Mouse (Mus musculus) gastrocnemius, postnatal 25 days (tissue): ENCODE measurements at regions not wholly inside any gene's neighbourhood (a gene's known extent, or its start where the extent isn't known, plus 50 kb on each side); places are given as distances from the start of the nearest gene placed in this dataset.
A peak's percentile ranks its signal among the peaks of the same experiment; 100 is the strongest.

ENCODE experiments used
- DNase-seq: peaks from one replicate; pipeline ENCODE4 v3.0.0; 2022

DNA sequence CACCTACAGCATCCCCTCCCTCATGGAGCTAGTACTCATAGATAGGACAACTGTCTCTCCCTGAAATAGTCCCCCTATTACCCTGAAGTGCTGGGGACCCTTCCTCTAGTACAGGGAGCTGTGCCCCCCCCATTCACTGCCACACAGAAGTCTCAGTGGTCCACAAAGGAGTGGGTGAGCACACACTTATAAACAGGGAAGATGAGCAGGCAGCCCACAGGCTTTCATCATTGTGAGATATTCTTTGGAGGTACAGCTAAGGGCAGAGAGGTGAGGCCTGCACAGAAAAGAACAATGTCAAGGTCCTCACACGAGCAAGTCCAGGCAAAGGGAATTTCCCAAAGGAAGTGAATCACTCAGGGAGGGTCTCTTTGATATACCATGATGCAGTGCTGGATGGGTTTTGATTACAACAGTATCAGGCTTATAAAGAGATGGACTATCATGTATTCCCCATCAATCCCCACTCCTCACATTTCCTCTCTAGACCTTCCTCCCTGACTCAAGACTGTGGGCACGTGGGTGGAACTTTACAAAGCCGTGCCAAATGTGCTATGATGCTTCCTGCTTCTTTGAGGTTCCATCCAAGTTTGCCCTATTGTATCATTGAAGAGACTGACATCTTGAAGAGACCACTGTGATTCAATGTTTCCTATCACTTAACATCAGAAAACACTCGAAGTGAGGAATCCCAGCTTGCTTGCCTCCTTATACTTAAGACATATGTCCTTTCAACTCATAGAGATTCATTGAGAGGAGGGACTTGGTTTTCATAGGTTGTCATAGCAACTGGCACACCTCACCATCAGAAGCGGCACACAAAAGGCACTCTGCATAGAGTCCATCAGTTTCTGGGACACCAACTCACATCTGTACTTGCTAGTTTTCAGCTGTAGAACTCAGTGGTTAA, 104.2 kb upstream of the Bcl6 start:
- no peak for DNase-seq

DNA sequence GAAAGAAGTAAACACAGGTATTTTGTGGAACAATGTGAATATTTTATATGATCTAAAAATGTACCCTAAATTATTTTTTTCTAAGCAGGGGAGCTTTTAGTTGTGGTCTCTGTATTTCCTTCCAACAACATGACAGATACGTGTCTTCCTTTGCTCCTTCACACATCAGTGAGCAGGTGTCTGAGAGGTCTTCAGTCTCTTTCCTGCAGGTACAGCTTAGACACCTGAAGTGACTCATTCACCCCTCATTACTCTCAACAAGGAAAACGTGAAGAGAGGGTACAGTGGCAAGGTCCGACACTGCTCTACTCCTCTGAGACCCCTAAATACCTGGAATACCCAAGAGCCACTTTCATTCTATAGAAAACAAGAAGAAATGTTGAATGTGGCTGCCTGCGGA, 103.5 kb upstream of the Bcl6 start:
- DNase-seq, result no peak

DNA sequence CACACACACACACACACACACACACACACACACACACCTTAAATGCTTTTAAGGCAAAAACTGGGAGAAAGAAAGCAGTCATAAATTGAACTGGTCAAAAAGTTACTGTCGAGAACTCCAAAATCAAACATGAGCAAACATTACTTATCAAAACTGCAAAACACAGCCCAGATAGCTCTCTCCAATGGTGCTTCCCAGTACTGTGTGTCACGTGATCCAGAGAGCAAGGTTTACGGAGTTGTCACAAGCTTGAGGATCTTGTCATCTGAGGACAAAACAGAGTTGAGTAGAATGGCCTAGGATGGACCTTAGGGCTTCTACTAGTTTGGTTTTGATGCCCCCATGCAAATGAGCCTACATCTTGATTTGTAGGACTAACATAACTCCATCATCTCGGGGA, 102.3 kb upstream of the Bcl6 start:
- no peak for DNase-seq

DNA sequence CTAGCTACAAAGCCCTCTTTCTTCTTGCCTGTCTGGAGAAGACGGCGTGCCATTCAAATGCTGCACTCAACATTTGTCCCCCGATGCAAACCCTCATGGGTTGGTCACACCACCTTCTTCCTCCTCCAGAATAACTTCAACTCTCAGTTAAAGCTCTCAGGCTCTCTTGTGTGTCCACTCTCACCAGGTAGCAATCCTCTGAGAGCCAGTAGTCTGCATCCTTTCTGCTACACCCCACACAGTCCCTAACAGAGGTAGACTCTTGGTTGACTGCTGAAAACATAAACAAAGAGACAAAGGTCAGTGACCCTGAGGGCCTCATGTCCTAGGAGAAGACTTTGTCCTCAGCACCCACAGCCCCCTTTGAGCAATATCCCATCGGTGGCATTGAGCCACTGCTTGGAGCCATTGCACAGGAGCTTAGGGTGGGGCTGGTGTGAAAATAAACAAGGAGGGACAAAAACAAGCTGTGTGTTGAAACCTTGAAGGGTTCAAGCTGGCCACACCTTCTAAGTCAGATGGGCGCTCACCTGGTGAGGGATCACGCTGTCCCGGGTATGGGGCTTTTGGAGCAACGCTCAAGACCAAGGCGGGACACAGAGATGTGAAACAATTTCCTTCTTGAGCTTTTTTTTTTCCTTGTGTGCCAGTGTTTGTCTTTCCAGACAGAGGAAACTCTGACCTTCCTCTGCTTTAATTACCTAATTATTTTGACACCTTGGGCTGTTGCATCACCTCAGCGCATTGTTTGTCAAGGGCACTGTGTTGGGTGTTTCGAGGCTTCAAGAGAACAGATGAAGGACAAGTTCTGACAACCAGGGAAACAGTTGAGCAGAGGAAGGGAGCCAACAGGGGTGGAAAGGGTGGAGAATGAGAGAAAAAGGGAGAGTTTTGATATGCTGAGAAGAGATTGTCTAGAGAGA, 101.4 kb upstream of the Bcl6 start:
- DNase-seq, result no peak

DNA sequence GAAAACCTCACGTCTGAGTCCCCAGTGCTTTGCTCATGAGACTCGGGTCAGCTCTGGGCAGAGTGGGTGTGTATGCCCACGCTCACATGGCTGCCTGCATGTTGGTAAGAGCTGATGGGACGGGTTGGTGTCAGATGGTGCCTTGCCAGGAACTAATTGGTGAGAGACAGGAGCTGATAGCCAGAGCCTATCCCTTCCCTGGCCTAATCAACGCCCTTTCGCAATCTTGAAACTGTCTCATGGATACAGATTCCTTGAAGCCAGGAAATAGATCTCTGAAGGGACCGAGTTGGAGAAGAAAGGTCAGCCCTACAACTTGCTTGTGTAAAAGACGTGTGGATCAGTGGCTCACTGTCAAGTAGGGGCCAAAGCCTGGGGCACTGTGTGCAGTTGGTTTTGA, 95.3 kb upstream of the Bcl6 start:
- DNase-seq, result no peak

DNA sequence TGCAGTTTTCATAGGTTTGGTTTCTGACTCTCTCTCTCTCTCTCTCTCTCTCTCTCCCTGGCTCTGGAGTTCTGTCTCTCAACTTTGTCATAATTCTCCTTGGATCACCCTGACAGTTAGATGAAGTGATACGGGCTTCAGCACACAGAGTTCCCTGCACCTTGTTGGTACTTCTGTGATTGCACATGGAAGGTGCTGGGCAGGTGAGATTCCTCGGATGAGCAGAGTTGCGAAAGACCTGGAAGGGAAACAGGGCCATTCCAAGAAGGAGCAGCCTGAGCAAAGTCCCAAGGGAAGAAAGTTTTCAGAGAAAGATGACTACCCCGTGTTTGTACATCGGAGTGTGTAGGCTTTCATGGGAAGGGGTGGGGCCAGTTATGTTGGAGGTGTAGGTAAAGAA, 91.8 kb upstream of the Bcl6 start:
- no peak for DNase-seq

DNA sequence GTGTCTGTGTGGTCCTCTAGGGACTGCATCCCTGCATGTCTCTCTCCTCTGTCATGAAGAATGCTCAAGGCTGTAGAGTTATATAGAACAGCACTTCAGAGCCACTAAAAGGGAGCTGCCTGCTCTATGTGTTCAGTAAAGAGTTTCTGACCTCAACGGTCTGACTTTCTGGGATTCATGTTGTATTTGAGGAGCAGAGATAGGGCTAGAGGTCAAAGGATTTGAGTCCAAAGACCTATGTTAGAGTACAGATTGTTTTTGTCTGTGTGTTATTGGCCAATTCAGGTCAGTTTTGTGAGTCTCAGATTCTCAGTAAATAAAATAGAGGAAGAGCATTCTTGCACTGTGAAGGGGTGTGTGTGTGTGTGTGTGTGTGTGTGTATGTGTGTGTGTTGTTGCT, 90.0 kb upstream of the Bcl6 start:
- DNase-seq, result no peak

DNA sequence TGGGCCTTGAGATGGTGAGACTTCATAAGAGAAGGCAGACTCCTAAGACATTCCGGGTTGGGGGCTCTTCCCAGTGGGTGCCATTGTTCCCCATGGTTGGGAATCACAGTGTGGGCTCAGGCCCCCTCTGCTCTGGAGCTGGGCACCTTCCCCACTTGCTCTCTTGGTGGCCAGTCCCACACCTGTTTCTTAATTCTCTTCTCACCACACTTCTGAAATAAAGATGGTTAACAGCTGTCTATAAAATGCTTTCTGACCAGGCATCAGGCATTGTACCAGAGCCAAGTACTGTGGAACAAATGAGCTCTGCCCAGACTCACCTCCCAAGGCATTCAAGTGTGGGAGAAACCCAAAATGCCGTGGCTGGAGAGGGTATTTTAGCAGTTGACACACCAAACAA, 88.8 kb upstream of the Bcl6 start:
- no peak for DNase-seq

DNA sequence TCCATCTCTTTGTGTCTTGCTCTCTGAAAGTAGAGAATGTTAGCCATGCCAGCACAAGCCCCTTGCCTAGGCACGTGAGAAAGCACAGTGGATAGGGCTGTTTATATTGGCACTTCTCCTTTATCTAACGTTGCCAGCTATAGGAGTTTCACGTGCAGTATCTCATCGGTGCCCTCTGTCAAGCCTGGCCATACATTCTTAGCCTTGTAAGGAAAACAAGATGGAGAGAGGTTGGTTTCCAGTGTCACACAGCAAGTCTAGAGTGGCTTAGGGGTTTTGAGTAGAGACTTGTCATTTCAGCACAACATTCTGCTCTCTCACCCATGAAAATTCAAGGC, 88.1 kb upstream of the Bcl6 start:
- no peak for DNase-seq

DNA sequence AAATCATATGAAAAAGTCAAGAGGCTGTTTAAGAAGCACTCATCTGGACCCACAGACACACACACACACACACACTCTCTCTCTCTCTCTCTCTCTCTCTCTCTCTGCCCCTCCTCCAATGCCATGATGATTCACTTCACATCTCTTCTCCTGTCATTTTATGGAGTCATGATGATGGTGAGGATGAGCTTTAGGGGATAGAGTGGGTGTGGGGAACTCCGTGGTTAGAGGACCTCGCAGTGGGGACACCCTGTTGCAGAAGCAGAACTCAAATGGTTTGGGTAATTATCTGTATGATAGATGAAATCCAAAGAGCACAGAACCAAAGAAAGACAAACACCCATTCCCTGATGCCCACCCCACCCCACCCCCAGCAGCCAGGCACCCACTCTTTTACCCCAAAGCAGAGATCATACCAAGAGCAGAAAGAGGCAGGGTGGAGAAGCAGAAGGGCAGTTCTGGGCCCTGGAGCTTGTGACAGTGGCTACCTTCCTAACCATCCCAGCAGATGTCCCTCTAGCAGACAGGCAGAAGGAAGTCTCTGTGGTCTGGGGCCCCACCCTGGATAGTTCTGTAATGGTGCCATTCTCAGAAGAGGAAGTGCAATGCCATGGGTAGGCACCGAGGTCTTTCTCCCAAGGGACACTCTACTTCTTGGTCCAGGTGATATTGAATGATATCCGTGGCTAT, 87.6 kb upstream of the Bcl6 start:
- DNase-seq, result no peak

DNA sequence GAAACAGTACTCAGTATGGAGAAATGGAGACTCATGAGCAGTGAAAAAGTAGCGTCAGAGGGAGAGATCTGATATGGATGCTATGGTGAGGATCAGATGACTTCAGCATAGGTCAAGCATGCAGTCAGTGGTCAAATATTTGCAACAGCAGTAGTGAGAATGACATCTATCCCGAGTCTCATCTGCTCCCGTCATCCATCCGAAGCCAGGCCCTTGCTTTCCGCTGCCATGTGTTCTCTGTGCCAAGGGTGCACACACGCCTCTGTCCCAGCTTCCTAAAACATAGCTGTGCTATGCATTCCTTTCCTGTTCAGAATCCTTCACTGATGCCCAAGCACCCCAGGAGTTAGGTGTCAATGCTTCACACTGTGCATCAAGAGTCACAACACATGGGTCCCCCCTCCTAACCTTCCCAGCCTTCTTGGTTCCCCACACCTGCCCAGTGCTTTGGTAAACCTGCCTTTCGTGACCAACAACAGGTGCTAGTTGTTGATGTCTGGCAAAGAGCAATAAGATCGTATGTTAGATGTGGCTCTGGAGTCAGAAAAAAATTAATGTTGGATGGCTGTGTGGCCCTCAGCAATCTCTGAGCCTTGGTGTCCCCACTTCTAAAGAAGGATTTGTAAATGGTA, 85.1 kb upstream of the Bcl6 start:
- peak; percentile 76 for DNase-seq

DNA sequence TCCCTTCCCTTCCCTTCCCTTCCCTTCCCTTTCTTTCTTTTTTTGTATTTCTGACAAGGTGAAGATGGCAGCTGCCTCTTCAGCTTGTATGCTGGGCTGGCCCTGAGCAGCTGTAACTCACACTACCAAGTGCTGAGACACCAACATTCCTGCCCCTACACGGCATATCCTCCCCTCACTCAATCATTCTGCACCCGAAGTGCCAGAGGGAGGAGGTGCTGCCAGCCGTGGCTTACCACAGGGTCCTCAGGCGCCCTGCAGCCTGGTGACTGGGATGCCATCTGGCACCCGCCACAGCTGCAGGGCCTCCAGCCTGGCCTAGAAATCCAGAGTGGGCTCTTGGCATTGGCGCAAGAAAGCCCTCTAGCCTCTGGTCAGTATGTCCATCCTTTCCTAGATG, 84.4 kb upstream of the Bcl6 start:
- peak; percentile 78 for DNase-seq

DNA sequence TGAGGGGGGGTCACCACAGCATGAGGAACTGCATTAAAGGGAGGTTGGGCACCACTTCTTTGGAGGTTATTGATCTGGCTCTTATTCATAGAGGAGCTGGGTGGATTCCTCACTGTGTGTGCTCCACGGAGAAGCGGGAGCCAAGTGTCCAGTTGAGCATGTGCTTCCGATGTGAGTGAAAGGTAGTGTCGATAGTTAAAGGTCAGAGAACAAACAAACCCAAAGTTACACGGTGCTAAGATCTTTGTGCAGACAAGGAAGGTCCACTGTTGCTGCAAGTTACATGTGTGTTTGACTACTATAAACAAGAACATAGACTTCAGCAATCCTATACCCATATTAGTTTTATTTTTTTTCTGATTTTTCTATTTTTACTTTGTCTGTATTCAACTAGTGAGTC, 80.8 kb upstream of the Bcl6 start:
- no peak for DNase-seq

DNA sequence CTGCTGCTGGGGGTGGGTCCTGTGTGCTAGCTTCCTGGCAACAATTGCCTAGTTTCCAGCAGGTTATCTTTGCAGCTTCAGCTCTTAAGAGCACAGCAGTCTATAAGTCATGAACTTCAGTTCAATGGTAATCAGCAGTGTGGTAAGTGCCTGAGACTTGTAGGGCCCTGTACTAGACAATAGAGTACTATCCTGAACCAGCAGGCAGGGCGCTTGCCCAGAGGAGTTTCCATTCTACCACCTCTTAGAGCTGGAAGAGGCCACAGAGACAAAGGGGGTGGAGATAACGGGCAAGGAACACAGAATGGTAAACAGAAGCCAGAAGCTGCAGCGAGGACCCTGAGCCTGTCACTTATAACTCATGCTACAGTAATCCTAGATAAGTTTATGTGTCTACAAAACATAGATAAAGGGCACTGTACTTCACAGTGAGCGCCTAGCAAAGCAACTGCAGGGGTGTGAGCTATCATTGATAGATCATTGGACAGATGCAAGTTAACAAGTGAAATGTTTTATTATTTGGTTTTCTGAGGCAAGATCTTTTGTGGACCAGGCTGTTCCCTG, 79.7 kb upstream of the Bcl6 start:
- DNase-seq, result no peak

DNA sequence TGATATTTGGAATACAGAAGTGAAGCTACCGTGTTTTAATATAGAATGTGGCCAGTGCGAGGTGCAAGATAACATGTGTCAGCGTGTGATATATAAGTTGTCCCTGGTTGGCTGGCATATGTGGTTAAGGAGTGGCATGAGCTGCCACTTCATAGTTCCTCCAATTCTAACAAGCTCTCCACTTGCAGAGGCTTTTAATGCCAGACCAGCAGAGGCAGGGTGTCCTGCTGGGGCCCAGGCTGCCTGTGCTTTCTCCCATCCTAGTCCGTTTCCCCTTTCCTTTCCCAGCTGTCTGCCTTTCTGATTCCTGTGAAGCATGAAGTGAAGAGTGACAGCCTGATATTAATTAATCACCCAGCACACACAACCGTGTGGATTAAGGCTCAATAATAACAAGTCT, 73.7 kb upstream of the Bcl6 start:
- no peak for DNase-seq

DNA sequence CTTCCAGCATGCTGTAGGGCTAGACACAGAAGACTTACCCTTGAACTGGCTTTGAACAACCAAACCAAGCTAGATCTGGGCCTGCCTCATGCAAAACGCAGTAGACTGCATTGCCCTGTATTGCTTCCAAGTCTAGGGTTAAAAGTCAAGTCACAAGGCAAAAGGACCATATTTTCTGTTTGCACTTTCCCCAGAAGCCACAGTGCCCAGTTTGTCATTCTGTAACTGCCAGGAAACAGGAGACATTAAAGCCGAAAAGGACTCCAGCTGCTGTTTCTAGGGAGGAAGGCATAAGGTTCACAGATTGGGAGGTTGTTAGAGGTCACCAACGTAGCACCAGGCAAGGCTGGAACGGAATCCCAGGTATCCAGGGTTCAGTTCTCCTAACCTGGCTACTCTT, 72.8 kb upstream of the Bcl6 start:
- DNase-seq, result no peak

DNA sequence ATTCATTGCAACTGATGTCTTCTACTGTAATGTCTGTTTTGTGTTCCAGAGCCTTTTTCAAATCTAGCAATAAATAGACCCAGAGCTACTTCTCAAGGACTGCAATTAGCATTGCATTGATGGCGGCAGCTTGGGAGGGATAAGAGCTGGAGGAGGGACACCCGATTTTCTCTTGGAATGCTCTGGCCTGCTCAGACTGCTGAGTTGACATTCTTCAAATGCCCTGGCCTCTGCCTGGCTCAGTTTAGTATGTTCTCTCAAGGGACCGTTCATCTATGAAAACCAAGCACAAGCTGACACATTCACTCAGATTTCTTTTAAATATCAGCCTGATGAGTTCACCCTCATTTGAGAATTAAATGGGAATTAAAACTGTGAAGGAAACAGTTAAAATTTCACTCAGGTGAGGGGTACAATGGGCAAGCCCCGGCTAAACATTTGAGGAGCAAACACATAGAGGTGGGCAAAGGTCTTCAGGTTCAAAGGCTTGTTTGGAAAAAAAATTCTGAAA, 70.5 kb upstream of the Bcl6 start:
- DNase-seq, result no peak

DNA sequence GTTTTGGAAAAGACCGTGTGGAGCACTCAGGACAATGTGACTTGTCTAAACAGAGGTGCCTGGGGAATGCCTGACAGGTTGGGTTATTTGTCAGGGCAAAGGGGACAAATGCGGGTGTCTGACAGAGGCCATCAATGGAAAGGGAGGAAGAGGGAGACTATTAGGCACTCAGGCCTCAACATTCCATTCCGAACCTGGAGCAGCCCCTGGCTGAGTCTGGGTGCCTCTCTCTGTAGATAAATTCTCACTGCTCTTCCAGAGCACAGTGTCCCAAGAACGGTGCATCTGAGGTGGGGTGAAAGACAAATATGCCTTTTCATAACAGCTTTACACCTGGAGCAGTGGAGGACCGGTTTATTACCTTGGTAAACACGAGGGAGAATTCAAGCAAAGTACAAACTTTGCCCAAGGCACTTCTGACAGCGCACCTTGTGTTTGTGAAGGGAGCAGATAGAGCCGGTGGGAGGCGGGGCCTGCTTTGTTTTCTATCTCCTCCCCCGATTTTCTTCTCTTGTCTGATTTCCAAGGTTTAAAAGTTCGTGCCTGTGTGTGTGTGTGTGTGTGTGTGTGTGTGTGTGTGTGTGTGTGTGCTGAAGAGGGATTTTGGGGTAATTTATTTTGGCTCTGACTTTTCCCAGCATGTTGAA, 68.4 kb upstream of the Bcl6 start:
- no peak for DNase-seq

DNA sequence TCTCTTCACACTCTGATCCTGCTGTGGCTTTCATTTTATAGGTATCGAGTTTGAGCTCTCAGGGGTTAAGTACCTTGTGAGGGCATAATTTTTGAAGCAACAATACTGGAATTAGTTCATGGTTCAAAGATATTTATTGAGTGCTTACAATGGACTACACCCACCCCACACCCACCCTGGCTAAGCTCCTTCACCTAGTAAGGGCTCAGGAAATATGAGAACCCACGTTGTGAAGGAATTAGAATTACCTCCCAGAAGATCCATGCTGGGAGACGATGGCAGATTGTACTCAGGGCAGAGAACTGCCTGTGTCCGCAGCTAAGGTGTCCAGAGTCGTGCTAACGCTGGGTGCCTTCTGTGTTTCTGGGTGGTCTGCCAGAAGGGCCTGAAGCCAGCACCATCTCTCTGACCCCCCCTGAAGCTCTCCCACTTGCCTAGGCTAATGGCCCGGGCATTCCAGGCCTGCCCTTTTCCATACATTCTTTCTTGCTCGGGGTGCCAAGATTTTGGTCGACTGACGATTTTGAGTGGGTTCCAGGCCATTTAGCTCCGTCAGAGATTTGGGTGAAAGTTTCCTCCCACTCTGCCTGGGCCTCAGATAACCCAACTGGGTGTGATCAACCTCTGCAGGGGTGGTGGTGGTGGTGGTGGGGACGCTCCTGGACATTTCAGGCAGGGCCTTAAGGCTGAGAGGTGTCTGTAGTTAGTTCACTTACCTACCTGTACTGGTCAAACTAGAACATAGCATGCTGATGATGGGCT, 67.7 kb upstream of the Bcl6 start:
- no peak for DNase-seq

DNA sequence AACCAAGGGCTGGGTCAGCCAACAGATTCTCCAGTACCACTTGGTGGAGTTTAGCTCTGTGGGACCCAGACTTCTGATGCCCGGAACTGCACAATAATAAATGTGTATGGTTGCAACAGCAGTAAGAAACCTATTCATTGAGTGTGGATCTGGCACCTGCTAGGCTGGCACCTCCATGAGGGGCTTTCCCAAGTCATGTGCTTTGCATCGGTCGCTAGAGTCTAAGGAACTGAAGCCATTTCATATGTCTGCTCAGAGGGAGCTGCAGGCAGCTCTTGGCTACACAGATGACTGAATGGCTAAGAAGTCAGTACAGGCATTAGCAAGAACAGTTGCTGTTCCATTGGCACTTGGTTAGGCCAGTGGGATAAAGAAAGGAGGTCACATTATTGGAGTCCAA, 65.6 kb upstream of the Bcl6 start:
- no peak for DNase-seq

DNA sequence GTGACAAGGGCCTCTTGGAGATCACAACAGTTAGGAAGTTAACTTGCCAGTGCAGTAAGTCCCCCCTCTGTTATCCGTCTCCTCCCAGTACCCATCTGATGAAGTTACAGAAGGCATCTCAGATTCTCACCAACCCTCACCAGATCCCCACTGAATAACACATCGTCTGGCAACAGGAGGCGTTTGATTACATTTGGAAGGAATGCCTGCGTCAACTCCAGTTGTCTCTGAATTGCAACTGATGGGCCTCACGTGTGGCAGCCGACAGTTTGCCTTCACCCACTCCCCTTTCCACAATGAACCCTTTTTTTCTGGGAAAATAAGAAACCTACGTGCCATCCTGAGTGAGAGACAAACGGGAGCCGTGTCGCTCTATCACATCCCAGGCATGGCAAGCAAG, 64.8 kb upstream of the Bcl6 start:
- DNase-seq, result no peak
